Mouse (Mus musculus): ENCODE measurements around the gene Gm6583. TPM values are rescaled to one million over a fixed set of nuclear protein-coding genes. Genes with fewer than 3 reads are reported as not detected.

Gene Gm6583
- polyA plus RNA-seq, 1 experiment = not detected

- Histone ChIP-seq H3K27ac (ENCODE audit: insufficient read depth, low read length) (no peak overlapping the region), H3K4me3 (ENCODE audit: insufficient read depth, low read length) (no peak overlapping the region), H3K4me1 (ENCODE audit: control insufficient read depth, insufficient read depth, low read length) (no peaks in the 10 kb centered on the region)
- TF ChIP-seq CTCF (IDR thresholded peaks at IDR 0.05; ENCODE audit: borderline replicate concordance, insufficient read depth, low read length) (no peak), POLR2A (IDR thresholded peaks at IDR 0.05; ENCODE audit: low read depth, low read length) (no peak)
These were observed 13.5 kb upstream of the Gm6583 start for GRCm38 (mm10) chr5:112369326-112369725.

- Histone ChIP-seq H3K4me1 (ENCODE audit: control insufficient read depth, insufficient read depth, low read length) (no peaks in the 10 kb centered on the region), H3K27ac (ENCODE audit: insufficient read depth, low read length) (no peak overlapping the region), H3K4me3 (ENCODE audit: insufficient read depth, low read length) (no peak overlapping the region)
- TF ChIP-seq CTCF (IDR thresholded peaks at IDR 0.05; ENCODE audit: borderline replicate concordance, insufficient read depth, low read length) (no peak), POLR2A (IDR thresholded peaks at IDR 0.05; ENCODE audit: low read depth, low read length) (no peak)
These were observed 12.8 kb upstream of the Gm6583 start for GRCm38 (mm10) chr5:112368666-112369065.

GRCm38 (mm10) chr5:112367929-112368328 is 12.1 kb upstream of the Gm6583 start:
- no peak for TF ChIP-seq CTCF (IDR thresholded peaks at IDR 0.05; ENCODE audit: borderline replicate concordance, insufficient read depth, low read length)
- H3K4me1 ChIP-seq (ENCODE audit: control insufficient read depth, insufficient read depth, low read length) = no peaks in the 10 kb centered on the region
- H3K27ac ChIP-seq (ENCODE audit: insufficient read depth, low read length) = no peak overlapping the region
- no peak overlapping the region for H3K4me3 ChIP-seq (ENCODE audit: insufficient read depth, low read length)

- TF ChIP-seq CTCF (IDR thresholded peaks at IDR 0.05; ENCODE audit: borderline replicate concordance, insufficient read depth, low read length) (no peak), POLR2A (IDR thresholded peaks at IDR 0.05; ENCODE audit: low read depth, low read length) (no peak)
These were observed 11.5 kb upstream of the Gm6583 start for GRCm38 (mm10) chr5:112367338-112367737.

GRCm38 (mm10) chr5:112366879-112367278 is 11.0 kb upstream of the Gm6583 start:
- Histone ChIP-seq H3K4me3 (ENCODE audit: insufficient read depth, low read length) (no peak overlapping the region), H3K4me1 (ENCODE audit: control insufficient read depth, insufficient read depth, low read length) (no peaks in the 10 kb centered on the region), H3K27ac (ENCODE audit: insufficient read depth, low read length) (no peak overlapping the region)
- TF ChIP-seq POLR2A (IDR thresholded peaks at IDR 0.05; ENCODE audit: low read depth, low read length) (no peak), CTCF (IDR thresholded peaks at IDR 0.05; ENCODE audit: borderline replicate concordance, insufficient read depth, low read length) (no peak)

More at GRCm38 (mm10) chr5:112367338-112367737, 11.5 kb upstream of the Gm6583 start:
- H3K27ac ChIP-seq (ENCODE audit: insufficient read depth, low read length) = no peak overlapping the region
- no peaks in the 10 kb centered on the region for H3K4me1 ChIP-seq (ENCODE audit: control insufficient read depth, insufficient read depth, low read length)
- H3K4me3 ChIP-seq (ENCODE audit: insufficient read depth, low read length) = no peak overlapping the region

- Histone ChIP-seq H3K27ac (ENCODE audit: insufficient read depth, low read length) (no peak overlapping the region), H3K4me3 (ENCODE audit: insufficient read depth, low read length) (no peak overlapping the region), H3K4me1 (ENCODE audit: control insufficient read depth, insufficient read depth, low read length) (no peaks in the 10 kb centered on the region)
- TF ChIP-seq POLR2A (IDR thresholded peaks at IDR 0.05; ENCODE audit: low read depth, low read length) (no peak), CTCF (IDR thresholded peaks at IDR 0.05; ENCODE audit: borderline replicate concordance, insufficient read depth, low read length) (no peak)
These were observed 8.5 kb upstream of the Gm6583 start for GRCm38 (mm10) chr5:112364184-112364797.

- no peak for TF ChIP-seq POLR2A (IDR thresholded peaks at IDR 0.05; ENCODE audit: low read depth, low read length)
- TF ChIP-seq CTCF (IDR thresholded peaks at IDR 0.05; ENCODE audit: borderline replicate concordance, insufficient read depth, low read length) = no peak
- Histone ChIP-seq H3K4me1 (ENCODE audit: control insufficient read depth, insufficient read depth, low read length) (no peaks in the 10 kb centered on the region), H3K27ac (ENCODE audit: insufficient read depth, low read length) (no peak overlapping the region), H3K4me3 (ENCODE audit: insufficient read depth, low read length) (no peak overlapping the region)
These were observed 4.2 kb upstream of the Gm6583 start for GRCm38 (mm10) chr5:112360077-112360476.

GRCm38 (mm10) chr5:112359520-112359919 is 3.7 kb upstream of the Gm6583 start:
- no peak overlapping the region for H3K27ac ChIP-seq (ENCODE audit: insufficient read depth, low read length)
- no peak for TF ChIP-seq CTCF (IDR thresholded peaks at IDR 0.05; ENCODE audit: borderline replicate concordance, insufficient read depth, low read length)
- no peak for TF ChIP-seq POLR2A (IDR thresholded peaks at IDR 0.05; ENCODE audit: low read depth, low read length)
- no peaks in the 10 kb centered on the region for H3K4me1 ChIP-seq (ENCODE audit: control insufficient read depth, insufficient read depth, low read length)
- H3K4me3 ChIP-seq (ENCODE audit: insufficient read depth, low read length) = no peak overlapping the region

- H3K4me3 ChIP-seq (ENCODE audit: insufficient read depth, low read length) = no peak overlapping the region
- TF ChIP-seq POLR2A (IDR thresholded peaks at IDR 0.05; ENCODE audit: low read depth, low read length) = no peak
- no peak for TF ChIP-seq CTCF (IDR thresholded peaks at IDR 0.05; ENCODE audit: borderline replicate concordance, insufficient read depth, low read length)
- H3K27ac ChIP-seq (ENCODE audit: insufficient read depth, low read length) = no peak overlapping the region
- no peaks in the 10 kb centered on the region for H3K4me1 ChIP-seq (ENCODE audit: control insufficient read depth, insufficient read depth, low read length)
These were observed 489 bp upstream of the Gm6583 start for GRCm38 (mm10) chr5:112356322-112356721.

- TF ChIP-seq CTCF (IDR thresholded peaks at IDR 0.05; ENCODE audit: borderline replicate concordance, insufficient read depth, low read length) (no peak), POLR2A (IDR thresholded peaks at IDR 0.05; ENCODE audit: low read depth, low read length) (no peak)
- Histone ChIP-seq H3K27ac (ENCODE audit: insufficient read depth, low read length) (no peak overlapping the region), H3K4me3 (ENCODE audit: insufficient read depth, low read length) (no peak overlapping the region), H3K4me1 (ENCODE audit: control insufficient read depth, insufficient read depth, low read length) (no peaks in the 10 kb centered on the region)
These were observed 340 bp downstream of the Gm6583 start for GRCm38 (mm10) chr5:112355493-112355892.

Measured in embryonic fibroblast, embryonic 13.5 days (primary cell).